Mouse (Mus musculus): ENCODE measurements around the gene Actg1.

GRCm38 (mm10) chr11:120377337-120377736, 29.0 kb upstream of the Actg1 start:
- no peak for TF ChIP-seq USF1 (IDR thresholded peaks at IDR 0.05; ENCODE audit: low read depth)
- TF ChIP-seq MAX (IDR thresholded peaks at IDR 0.05): no peak
- no peak for TF ChIP-seq CTCF (IDR thresholded peaks at IDR 0.05; ENCODE audit: control insufficient read depth, insufficient read depth, insufficient read length)
- no peak for TF ChIP-seq CEBPB (IDR thresholded peaks at IDR 0.05; ENCODE audit: low read depth)
- no peak for TF ChIP-seq MYOD1 (IDR thresholded peaks at IDR 0.05; ENCODE audit: control insufficient read depth, insufficient read length, low read depth)
- no peak for TF ChIP-seq MYOG (IDR thresholded peaks at IDR 0.05; ENCODE audit: control insufficient read depth, extremely low read depth, insufficient read length)
